Mouse (Mus musculus): ENCODE data around the gene Napsa.

DNA sequence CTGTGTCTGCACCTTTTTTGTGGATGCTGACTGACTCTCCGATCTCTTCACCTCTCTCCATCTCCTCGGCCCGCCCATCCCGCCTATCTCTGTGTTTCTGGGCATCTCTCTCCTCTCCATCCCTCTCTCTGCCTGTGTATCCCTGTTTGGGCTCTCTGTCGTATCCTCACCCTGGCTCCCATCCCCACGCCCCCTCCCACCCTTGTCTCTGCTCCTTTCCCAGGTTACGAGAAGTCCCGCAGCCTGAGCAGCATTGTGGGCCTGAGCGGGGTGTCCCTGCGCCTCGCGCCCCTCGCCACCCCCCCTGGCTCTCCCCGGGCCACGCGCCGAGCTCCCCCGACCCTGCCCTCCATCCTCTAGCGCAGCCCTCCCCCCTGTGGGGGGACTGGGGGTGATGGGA lies 29.5 kb downstream of the Napsa start:
- no peak for TF ChIP-seq CTCF (IDR thresholded peaks at IDR 0.05; ENCODE audit: borderline replicate concordance, insufficient read depth, low read depth, low read length)
- TF ChIP-seq POLR2A (IDR thresholded peaks at IDR 0.05; ENCODE audit: borderline replicate concordance, insufficient read depth, low read length), result no peak

Data from cerebellum, adult 2 months (tissue).